Mouse (Mus musculus) testis, adult 2 months (tissue): ENCODE data around the gene Clic1.

Experiments
- CTCF ChIP-seq: fragments of 200-500 bp; IDR thresholded peaks from 2 replicates; pipeline ENCODE4 v1.5.1; 2012; ENCODE audit warnings: low read depth, mild to moderate bottlenecking, inconsistent platforms, low read length, moderate library complexity; ENCODE audit not compliant: control insufficient read depth, insufficient read depth, insufficient replicate concordance
- POLR2A ChIP-seq: fragments of 200-500 bp; IDR thresholded peaks from 2 replicates; pipeline ENCODE4 v1.6.1; 2012; ENCODE audit warnings: low read depth, mild to moderate bottlenecking, inconsistent platforms, low read length, moderate library complexity; ENCODE audit not compliant: control insufficient read depth

DNA sequence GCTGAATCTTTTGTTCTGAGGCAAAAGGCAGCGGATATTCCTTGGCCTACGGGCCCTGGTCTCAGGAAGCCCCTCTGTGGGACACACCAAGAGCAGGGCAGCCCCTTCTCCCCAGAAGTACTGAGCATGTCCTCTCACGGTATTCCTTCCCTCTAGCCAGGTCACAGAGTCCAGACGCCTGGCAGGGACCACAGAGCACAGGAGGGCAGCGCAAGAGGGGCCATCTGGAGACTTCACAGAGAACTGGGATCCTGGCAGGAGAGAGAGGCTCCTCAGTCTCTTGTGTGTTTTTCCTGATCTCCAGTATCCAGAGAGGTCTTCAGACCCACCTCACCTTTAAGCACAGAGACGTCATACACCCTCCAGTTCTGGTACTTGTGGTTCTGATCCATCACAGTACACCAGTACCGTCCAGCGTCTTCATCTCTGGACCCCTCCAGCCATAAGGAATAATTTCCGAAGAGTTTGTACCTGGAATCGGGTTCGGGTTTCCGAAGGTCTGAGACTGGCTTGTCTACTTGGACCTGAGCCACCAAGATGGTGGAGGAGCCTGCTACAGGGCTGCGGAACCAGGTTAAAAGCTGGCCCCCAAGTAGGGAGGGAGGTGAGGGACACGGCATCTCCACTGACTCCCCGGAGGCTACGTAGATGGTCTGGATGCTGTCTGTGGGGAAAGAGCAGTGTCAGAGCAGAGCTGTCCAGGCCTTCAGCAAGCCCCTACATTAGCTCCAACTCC, 33.2 kb downstream of the Clic1 start:
- TF ChIP-seq CTCF (no peak), POLR2A (no peak)
